Mouse (Mus musculus): Measurements from ENCODE around the gene Lrrc8b.

GRCm38 (mm10) chr5:105418851-105419250 lies 3.3 kb downstream of the Lrrc8b start:
- TF ChIP-seq CTCF (IDR thresholded peaks at IDR 0.05; ENCODE audit: borderline replicate concordance, control insufficient read depth, extremely low read depth, insufficient read depth, low read length, poor library complexity): no peak
- TF ChIP-seq POLR2A (IDR thresholded peaks at IDR 0.05; ENCODE audit: control insufficient read depth, extremely low read depth, insufficient read depth, low read length, poor library complexity): no peak
